26 mouse cellular contexts compared by ENCODE assay signal in genomic region chr1:20248169-20248568, GRCm38 (mm10).
"Had no signal": no experiment of that assay in that cellular context is flagged by ENCODE, and none has a peak within 500 bp of the region (broad histone marks: within the 10 kb centered on the region; RNA-seq: fewer than 3 reads in every experiment).

No protein-coding gene starts in this region.

- H3K36me3 ChIP-seq: heart, embryonic 13.5 days; heart, embryonic 15.5 days; hindbrain, embryonic 13.5 days; hindbrain, embryonic 15.5 days; intestine, embryonic 15.5 days; limb, embryonic 12.5 days; liver, embryonic 13.5 days; liver, embryonic 15.5 days had no signal

- ATAC-seq: hindbrain, postnatal 0 days; intestine, embryonic 15.5 days had no signal

- H3K4me3 ChIP-seq: heart, adult 2 months; heart, embryonic 13.5 days; heart, embryonic 15.5 days; hindbrain, embryonic 13.5 days; hindbrain, embryonic 15.5 days; intestine, embryonic 15.5 days; layer of hippocampus, adult 2 months; limb, embryonic 12.5 days; liver, embryonic 13.5 days; liver, embryonic 15.5 days had no signal

- H3K4me2 ChIP-seq: heart, embryonic 11.5 days; heart, embryonic 13.5 days; heart, embryonic 15.5 days; hindbrain, embryonic 13.5 days; hindbrain, embryonic 15.5 days; intestine, embryonic 15.5 days; limb, embryonic 12.5 days; liver, embryonic 11.5 days; liver, embryonic 13.5 days; liver, embryonic 15.5 days had no signal

- H3K9me3 ChIP-seq: heart, embryonic 13.5 days; heart, embryonic 15.5 days; hindbrain, embryonic 13.5 days; hindbrain, embryonic 15.5 days; intestine, embryonic 15.5 days; limb, embryonic 12.5 days; liver, embryonic 13.5 days; liver, embryonic 15.5 days had no signal

- DNase-seq: gastrocnemius, postnatal 14 days; gastrocnemius, postnatal 36 days; heart, adult 11 months; heart, adult 2 months; heart, postnatal 14 days; heart, postnatal 36 days; kidney, adult 11 months; kidney, adult 2 months; kidney, adult 9 months; kidney, postnatal 10 days; kidney, postnatal 25 days; kidney, postnatal 4 days; left cerebral cortex, postnatal 4 days; liver; liver, embryonic 13.5 days had no signal

- H3K27me3 ChIP-seq: heart, embryonic 13.5 days; heart, embryonic 15.5 days; hindbrain, embryonic 13.5 days; hindbrain, embryonic 15.5 days; intestine, embryonic 15.5 days; limb, embryonic 12.5 days; liver, embryonic 13.5 days; liver, embryonic 15.5 days had no signal

- H3K9ac ChIP-seq: heart, embryonic 13.5 days; heart, embryonic 15.5 days; hindbrain, embryonic 13.5 days; hindbrain, embryonic 15.5 days; intestine, embryonic 15.5 days; limb, embryonic 12.5 days; liver, embryonic 13.5 days; liver, embryonic 15.5 days had no signal

- H3K4me1 ChIP-seq: heart, embryonic 13.5 days; heart, embryonic 15.5 days; hindbrain, embryonic 13.5 days; hindbrain, embryonic 15.5 days; intestine, embryonic 15.5 days; limb, embryonic 12.5 days; liver, embryonic 13.5 days; liver, embryonic 15.5 days had no signal

- H3K27ac ChIP-seq: heart, adult 2 months; heart, embryonic 13.5 days; heart, embryonic 15.5 days; hindbrain, embryonic 13.5 days; hindbrain, embryonic 15.5 days; hindbrain, postnatal 0 days; intestine, embryonic 15.5 days; layer of hippocampus, adult 2 months; limb, embryonic 12.5 days; liver, embryonic 13.5 days; liver, embryonic 15.5 days had no signal
